Mouse (Mus musculus) spleen, postnatal 36 days (tissue): ENCODE data around the gene Abl1.

Experiments used
- DNase-seq, 2 experiments: peaks; one replicate each; pipeline ENCODE4 v3.0.0; 2022; ENCODE audit warnings: low spot score in 2 of 2, mixed read lengths in 1 of 2

Gene Abl1

GRCm38 (mm10) chr2:31825469-31825911, 137.3 kb downstream of the Abl1 start:
- DNase-seq: no peak

GRCm38 (mm10) chr2:31826094-31827085, 138.2 kb downstream of the Abl1 start:
- no peak for DNase-seq

GRCm38 (mm10) chr2:31827877-31828276, 139.7 kb downstream of the Abl1 start:
- no peak for DNase-seq

- no peak for DNase-seq
Measured at GRCm38 (mm10) chr2:31828311-31828825, 140.2 kb downstream of the Abl1 start.

GRCm38 (mm10) chr2:31836091-31836490, 147.9 kb downstream of the Abl1 start:
- no peak for DNase-seq

GRCm38 (mm10) chr2:31836985-31837384, 148.8 kb downstream of the Abl1 start:
- DNase-seq: no peak

- no peak for DNase-seq
Measured at GRCm38 (mm10) chr2:31838868-31839267, 150.7 kb downstream of the Abl1 start.

- DNase-seq: no peak
Measured at GRCm38 (mm10) chr2:31844729-31845136, 156.6 kb downstream of the Abl1 start.

- no peak for DNase-seq
Measured at GRCm38 (mm10) chr2:31845512-31845895, 157.3 kb downstream of the Abl1 start.

GRCm38 (mm10) chr2:31845896-31846691, 157.9 kb downstream of the Abl1 start, which contains the start of gene Fibcd1:
Fibcd1 (minus strand) TSS chr2:31846005.
- DNase-seq: no peak

GRCm38 (mm10) chr2:31846692-31847660, 158.8 kb downstream of the Abl1 start:
- DNase-seq: no peak

GRCm38 (mm10) chr2:31847908-31848307, 159.7 kb downstream of the Abl1 start:
- peak; percentile 44 to 48 for DNase-seq

GRCm38 (mm10) chr2:31850141-31850540, 162.0 kb downstream of the Abl1 start:
- DNase-seq: no peak
